Comparison of ENCODE assay signal across 10 mouse cellular contexts in genomic region chrX:36226577-36226976, GRCm38 (mm10). TPM values are rescaled to one million over a fixed set of nuclear protein-coding genes. Genes with fewer than 3 reads are reported as not detected.
DNase-seq lines count a peak whose midpoint lies in the region; ATAC-seq and TF ChIP-seq lines count a peak whose summit lies in the region.
"Had no signal": no experiment of that assay in that cellular context is flagged by ENCODE, and none has a peak within 500 bp of the region (broad histone marks: within the 10 kb centered on the region; RNA-seq: fewer than 3 reads in every experiment).

No protein-coding gene starts in this region.

- POLR2A ChIA-PET in Patski (lab: Charles Lee) = no interaction called here

- H3K4me3 ChIP-seq in kidney, embryonic 15.5 days (replicated peaks) = no peak overlapping the region
- H3K4me3 ChIP-seq: erythroblast, embryonic 14.5 days; megakaryocyte, embryonic 14.5 days had no signal

- no peak overlapping the region for H3K4me2 ChIP-seq in kidney, embryonic 15.5 days

- no peak overlapping the region for H3K9ac ChIP-seq in kidney, embryonic 15.5 days

- intact Hi-C loops in heart, postnatal 36 days (cut with DNase I) = loop anchor here (1.0 kb wide), 2 partner anchors 126 to 167 kb away; no protein-coding TSS in a partner anchor
- intact Hi-C loops in left cerebral cortex, postnatal 14 days (cut with DNase I) = loop anchor here (2.0 to 5.0 kb wide), 3 partner anchors 101 to 166 kb away; partner anchors contain the start of gene Lonrf3

- H3K4me1 ChIP-seq in kidney, embryonic 15.5 days = 0 out of 2 replicates have a peak, but pooled peaks cover 2% of the 10 kb centered on the region
- H3K4me1 ChIP-seq: megakaryocyte, embryonic 14.5 days had no signal

- CTCF ChIA-PET in Patski (lab: Charles Lee) = interaction anchor here (0.7 to 2.1 kb wide), 15 partner anchors 7 to 201 kb away, joined by 3 to 21 read pairs (median 4); no protein-coding TSS in a partner anchor

- H3K36me3 ChIP-seq in kidney, embryonic 15.5 days = no peaks in the 10 kb centered on the region

- in situ Hi-C loops in Patski (cut with MboI; ENCODE audit: low pct_unique_long_range_greater_than_20kb) = loop anchor here (5.0 kb wide), 1 partner anchor 166 kb away; no protein-coding TSS in a partner anchor

- TF ChIP-seq CTCF in Patski (IDR thresholded peaks at IDR 0.05) = peak; percentile 67

- 42% methylated on average over 2 of the region's 2 CpGs for WGBS in kidney, embryonic 15.5 days

- H3K9me3 ChIP-seq in kidney, embryonic 15.5 days (replicated peaks) = no peaks in the 10 kb centered on the region
- H3K9me3 ChIP-seq: megakaryocyte, embryonic 14.5 days had no signal

- H3K27ac ChIP-seq in kidney, embryonic 15.5 days = no peak overlapping the region

- peak; percentile 36 for DNase-seq in kidney, adult 11 months
- DNase-seq in Patski (ENCODE audit: low read depth, low spot score) = no peak
- DNase-seq in cerebellum, adult 9-10 months = peak; percentile 47
- peak; percentile 25 to 49 for DNase-seq in heart, postnatal 36 days
- DNase-seq in left cerebral cortex, postnatal 14 days (ENCODE audit: low spot score in 2 of 2) = peak; percentile 38 to 62
- DNase-seq in retina, embryonic 14.5 days (ENCODE audit: low spot score) = peak; percentile 59
- no peak for DNase-seq in spleen, postnatal 14 days (ENCODE audit: low spot score in 2 of 2)

- ATAC-seq in kidney, embryonic 15.5 days (replicated peaks; ENCODE audit: low FRiP score) = no peak
- no peak for ATAC-seq in Patski

- no peaks in the 10 kb centered on the region for H3K27me3 ChIP-seq in kidney, embryonic 15.5 days
- peaks cover 30% of the 10 kb centered on the region for H3K27me3 ChIP-seq in Patski

RNA-seq across cellular contexts. Expression of gene Zcchc12, which starts 30.9 kb away (rescaled TPM):
- 5.4 and 7.1 TPM in 2 replicates for polyA plus RNA-seq in kidney, embryonic 15.5 days (2015; fragmentation: Nextera tagmentation; extraction: Ambion mirVana)
- polyA plus RNA-seq in Patski (2021) = 0.21 TPM
- under 1 TPM in 1 of 2 experiments, not detected in 1; 0.19 TPM for total RNA-seq in heart, postnatal 36 days (2021)
- total RNA-seq in left cerebral cortex, postnatal 14 days (2021) = 10 to 100 TPM; 51.8 to 73.2 TPM
- polyA plus RNA-seq: erythroblast, embryonic 14.5 days had no signal

Comparison
In these comparisons a context has a peak if more than half of its experiments do, and no peak if none do; other contexts are left out.
1. DNase-seq: peak in kidney, adult 11 months (single experiment), cerebellum, adult 9-10 months (single experiment), heart, postnatal 36 days (2 of 2), left cerebral cortex, postnatal 14 days (2 of 2) and retina, embryonic 14.5 days (single experiment); none in Patski (single experiment) and spleen, postnatal 14 days (0 of 2).
2. RNA of gene Zcchc12, which starts 30.9 kb away (total RNA-seq): 51.8 to 73.2 TPM in left cerebral cortex, postnatal 14 days; 0.19 TPM in heart, postnatal 36 days; every median in the first group is over 10 times any median in the second.